Mouse (Mus musculus): ENCODE results near the gene Psmb10.

DNA sequence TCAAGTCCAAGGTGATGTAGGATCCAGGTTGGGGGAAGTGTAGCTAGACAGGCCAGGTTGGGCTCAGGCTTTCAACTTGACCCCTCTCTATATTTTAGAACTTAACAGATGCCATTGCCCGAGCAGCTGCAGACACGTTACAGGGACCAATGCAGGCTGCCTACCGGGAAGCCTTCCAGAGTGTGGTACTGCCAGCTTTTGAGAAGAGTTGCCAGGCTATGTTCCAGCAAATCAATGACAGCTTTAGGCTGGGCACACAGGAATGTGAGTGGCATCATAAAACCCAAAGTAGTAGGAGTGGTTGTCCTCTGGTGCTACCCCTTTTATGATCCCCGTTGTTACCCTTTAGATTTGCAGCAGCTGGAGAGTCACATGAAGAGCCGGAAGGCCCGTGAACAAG is 47.4 kb downstream of the Psmb10 start:
- no peak for TF ChIP-seq CTCF (IDR thresholded peaks at IDR 0.05; ENCODE audit: low read depth)
- no peak for TF ChIP-seq EP300 (IDR thresholded peaks at IDR 0.05; ENCODE audit: low read depth)
